Mouse (Mus musculus) midbrain, postnatal 0 days (tissue): ENCODE measurements around the gene Polr2b. TPM values are rescaled to one million over a fixed set of nuclear protein-coding genes. Genes with fewer than 3 reads are reported as not detected.
A peak's percentile ranks its signal among the peaks of the same experiment; 100 is the strongest.

ENCODE experiments used
- ATAC-seq: fragments of 200-750 bp; cut with Nextera tagmentation; 2 replicates; pipeline ENCODE4 v1.8.0; 2017; ENCODE audit warnings: moderate number of reproducible peaks, mild to moderate bottlenecking, moderate TSS enrichment, moderate library complexity; ENCODE audit not compliant: low FRiP score
- DNase-seq: peaks from one replicate; pipeline ENCODE4 v3.0.0-alpha.2; 2015; ENCODE audit warnings: low spot score
- H3K27ac ChIP-seq: fragments of 300-500 bp; sonication (generic); 2 replicates; pipeline ENCODE4 v1.5.1; 2014; ENCODE audit warnings: low read depth, mild to moderate bottlenecking, low read length, mixed read lengths
- H3K27me3 ChIP-seq: fragments of 300-500 bp; sonication (generic); 2 replicates; pipeline ENCODE4 v1.6.1; 2014; ENCODE audit warnings: low read length, control low read depth, mixed read lengths; ENCODE audit not compliant: insufficient read depth
- H3K36me3 ChIP-seq: fragments of 300-500 bp; sonication (generic); 2 replicates; pipeline ENCODE4 v1.6.1; 2014; ENCODE audit warnings: low read length, control low read depth, mixed read lengths; ENCODE audit not compliant: insufficient read depth
- H3K4me1 ChIP-seq: fragments of 300-500 bp; sonication (generic); 2 replicates; pipeline ENCODE4 v1.6.1; 2014; ENCODE audit warnings: mild to moderate bottlenecking, control low read depth, antibody characterized with exemption, low read length, mixed read lengths; ENCODE audit not compliant: insufficient read depth
- H3K4me2 ChIP-seq: fragments of 300-500 bp; sonication (generic); 2 replicates; pipeline ENCODE4 v1.6.1; 2014; ENCODE audit warnings: low read depth, mild to moderate bottlenecking, low read length, mixed read lengths; ENCODE audit not compliant: poor library complexity, severe bottlenecking
- H3K4me3 ChIP-seq: fragments of 300-500 bp; sonication (generic); 2 replicates; pipeline ENCODE4 v1.5.1; 2014; ENCODE audit warnings: low read depth, mild to moderate bottlenecking, low read length, moderate library complexity
- H3K9ac ChIP-seq: fragments of 300-500 bp; sonication (generic); replicated peaks from 2 replicates; pipeline ENCODE4 v1.6.1; 2014; ENCODE audit warnings: mild to moderate bottlenecking, low read length, moderate library complexity, mixed read lengths; ENCODE audit not compliant: poor library complexity, severe bottlenecking
- H3K9me3 ChIP-seq: fragments of 300-500 bp; sonication (generic); 2 replicates; pipeline ENCODE4 v1.6.1; 2016; ENCODE audit warnings: low read length, control low read depth
- CTCF ChIP-seq: IDR thresholded peaks from 2 replicates; pipeline ENCODE4 v1.5.1; 2016; ENCODE audit warnings: antibody characterized with exemption, mild to moderate bottlenecking
- WGBS: fragments of 180-500 bp; shearing (Covaris S2); extraction: QIAGEN DNeasy Blood & Tissue Kit; methylation state at CpG from one replicate; pipeline ENCODE4 v1.1.7; 2014; 5-methylcytosine and 5-hydroxymethylcytosine counted together
- microRNA-seq: library from miRNA; unstranded; fragments of <30 nt; microRNA quantifications from one replicate; pipeline ENCODE4, GENCODE M21; 2016; ENCODE audit warnings: borderline number of aligned reads
- polyA plus RNA-seq: library from polyadenylated mRNA; unstranded; fragments of >200 nt; fragmentation: Nextera tagmentation; extraction: Ambion mirVana; gene quantifications from 2 replicates; pipeline ENCODE4 v1.2.1, GENCODE M21; 2015
- total RNA-seq: library from RNA; depleted of rRNA; stranded (reverse); fragments of >200 nt; gene quantifications from 2 replicates; pipeline ENCODE4 v1.2.3, GENCODE M21; 2014; rRNA removed

Polr2b gene
- total and polyA plus RNA-seq, 2 experiments from 2014 or later, result 52.0 to 70.2 TPM

DNA sequence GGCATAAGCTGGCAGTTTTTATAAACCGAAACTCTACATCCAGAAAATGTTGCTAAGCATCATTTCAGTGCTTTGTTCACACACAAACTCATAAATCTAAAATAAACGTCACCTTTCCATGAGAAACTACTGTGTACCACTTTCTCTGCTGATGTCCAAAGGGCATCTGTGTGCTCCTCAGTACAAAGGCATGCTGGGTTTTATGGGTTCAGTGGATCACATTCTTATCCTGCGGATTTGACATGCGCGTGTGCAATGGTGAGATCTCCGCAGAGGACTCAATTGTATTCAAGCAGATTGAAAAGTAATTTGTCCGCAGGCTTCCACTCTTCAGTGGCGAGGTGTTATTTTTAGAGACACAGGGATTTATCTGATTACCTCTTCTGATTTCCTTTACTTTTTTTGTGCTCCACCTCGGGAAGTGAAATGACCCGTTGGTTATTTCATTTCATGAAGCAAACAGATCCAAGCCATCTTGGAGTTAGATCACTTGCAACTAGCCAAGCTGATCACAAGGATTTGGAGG, 83.2 kb downstream of the Polr2b start:
- Histone ChIP-seq H3K27me3 (no peaks in the 10 kb centered on the region), H3K4me3 (no peak overlapping the region), H3K9ac (no peak overlapping the region), H3K36me3 (no peaks in the 10 kb centered on the region), H3K9me3 (no peaks in the 10 kb centered on the region), H3K27ac (no peak overlapping the region), H3K4me1 (no peaks in the 10 kb centered on the region), H3K4me2 (no peak overlapping the region)
- WGBS, result 86% methylated on average over 10 of the region's 10 CpGs
- ATAC-seq (no peak), DNase-seq (no peak)
- no peak for TF ChIP-seq CTCF

DNA sequence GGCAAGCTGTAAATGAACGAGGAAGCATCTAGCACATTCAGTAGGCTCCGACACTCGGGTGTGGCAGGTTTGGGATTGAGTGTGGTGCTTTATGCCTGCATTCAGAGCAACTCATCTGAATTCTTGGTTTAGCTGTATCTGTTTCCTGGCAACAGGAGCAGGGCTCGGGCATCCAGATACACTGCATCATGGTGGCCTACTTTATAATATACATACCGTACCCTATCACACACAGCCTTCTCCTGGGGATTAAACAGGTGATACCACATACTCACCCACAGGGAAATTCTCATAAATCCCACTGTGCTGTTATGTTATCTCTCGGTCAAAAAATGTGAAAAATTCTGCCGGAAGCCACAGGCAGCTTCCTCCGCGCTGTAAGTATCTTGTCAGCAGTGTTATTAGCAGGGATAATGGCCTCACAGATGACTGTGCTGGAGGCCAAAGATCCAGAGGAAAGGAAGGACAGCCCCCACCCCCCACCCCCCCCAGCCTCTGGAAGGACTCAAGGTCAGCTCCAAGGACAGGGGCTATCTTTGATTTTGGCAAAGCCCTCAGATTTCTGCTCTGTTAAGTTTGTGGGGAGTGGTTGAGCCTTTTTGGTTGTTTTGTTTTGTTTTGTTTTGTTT, 84.2 kb downstream of the Polr2b start:
- 27% methylated on average over 9 of the region's 9 CpGs for WGBS
- peak; percentile 46 for DNase-seq
- H3K36me3 ChIP-seq, result no peaks in the 10 kb centered on the region
- H3K27ac ChIP-seq, result peak overlapping the region; percentile 38; the same call in 1 of the 2 replicates
- no peak overlapping the region for H3K4me2 ChIP-seq
- no peaks in the 10 kb centered on the region for H3K9me3 ChIP-seq
- H3K27me3 ChIP-seq, result no peaks in the 10 kb centered on the region
- no peak overlapping the region for H3K9ac ChIP-seq
- TF ChIP-seq CTCF, result no peak
- no peaks in the 10 kb centered on the region for H3K4me1 ChIP-seq
- peak; percentile 79; the same call in 1 of the 2 replicates for ATAC-seq
- no peak overlapping the region for H3K4me3 ChIP-seq

DNA sequence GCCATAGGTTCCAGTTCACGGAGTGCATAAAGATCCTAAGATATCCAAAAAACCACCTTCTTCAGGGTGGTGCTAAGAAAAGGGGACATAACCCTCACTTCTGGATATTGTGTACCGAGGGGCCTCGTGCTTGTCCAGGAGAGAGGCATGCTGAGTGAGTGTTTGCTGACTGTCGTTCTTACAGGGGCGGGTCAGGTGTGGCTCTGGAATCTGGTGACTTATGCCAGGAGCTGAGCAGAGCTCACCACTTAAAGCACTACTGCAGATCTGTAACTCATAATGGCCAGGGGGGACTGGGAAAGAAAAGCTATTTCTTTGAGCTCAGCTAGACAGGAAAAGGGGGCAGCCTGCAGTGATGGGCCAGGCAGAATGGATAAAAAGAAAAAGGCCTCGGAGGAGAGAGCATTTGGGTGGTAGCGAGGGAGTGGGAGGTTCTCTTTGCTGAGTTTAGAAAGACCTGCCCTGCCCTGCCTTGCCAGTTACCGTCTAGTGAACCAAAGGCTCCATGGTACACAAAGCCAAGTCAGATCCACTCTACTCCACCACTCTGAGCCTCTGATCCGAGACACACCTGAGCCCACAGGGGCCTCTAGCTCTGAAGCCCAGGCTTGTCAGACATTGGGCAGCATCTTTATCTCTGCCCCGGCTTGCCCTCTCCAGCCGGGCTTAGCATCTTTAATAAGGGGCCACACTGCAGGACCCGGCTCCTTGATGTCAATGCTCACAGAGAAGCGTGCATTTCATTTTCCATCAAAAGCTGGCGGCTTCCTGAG, 88.5 kb downstream of the Polr2b start:
- Histone ChIP-seq H3K4me3 (no peak overlapping the region), H3K36me3 (no peaks in the 10 kb centered on the region), H3K4me2 (no peak overlapping the region), H3K4me1 (no peaks in the 10 kb centered on the region), H3K27me3 (no peaks in the 10 kb centered on the region), H3K27ac (no peak overlapping the region), H3K9ac (no peak overlapping the region), H3K9me3 (no peaks in the 10 kb centered on the region)
- no peak for ATAC-seq
- DNase-seq, result no peak
- 52% methylated on average over 14 of the region's 14 CpGs for WGBS
- no peak for TF ChIP-seq CTCF

Small RNA genes within 50 kb of the gene (microRNA-seq; reads per million reads assigned to microRNA genes)
- not detected for gene Mir5098

Other genes with a start within 250 kb of the Polr2b start
- 9.1 and 20.8 TPM in 2 replicates for gene Hopx, start 195.0 kb upstream of the Polr2b start, total RNA-seq
- 1.4 and 1.8 TPM in 2 replicates for gene Hopx, start 195.0 kb upstream of the Polr2b start, polyA plus RNA-seq
- gene Spink2, start 98.7 kb upstream of the Polr2b start, total RNA-seq, result not detected in 2 replicates
- gene Spink2, start 98.7 kb upstream of the Polr2b start, polyA plus RNA-seq, result 1.1 and 1.5 TPM in 2 replicates
- 6.5 and 7.1 TPM in 2 replicates for gene Rest, start 44.7 kb upstream of the Polr2b start, total RNA-seq
- gene Rest, start 44.7 kb upstream of the Polr2b start, polyA plus RNA-seq, result 2.8 TPM in 2 replicates
- 11.6 and 18.0 TPM in 2 replicates for gene Noa1, start 63 bp upstream of the Polr2b start, total RNA-seq
- gene Noa1, start 63 bp upstream of the Polr2b start, polyA plus RNA-seq, result 34.4 and 35.0 TPM in 2 replicates
- gene Igfbp7, start 97.9 kb downstream of the Polr2b start, total RNA-seq, result 44.6 and 45.9 TPM in 2 replicates
- gene Igfbp7, start 97.9 kb downstream of the Polr2b start, polyA plus RNA-seq, result 77.3 and 81.3 TPM in 2 replicates